Mouse (Mus musculus): ENCODE data around the gene Amot. TPM values are rescaled to one million over a fixed set of nuclear protein-coding genes. Genes with fewer than 3 reads are reported as not detected.

Gene Amot
- 8.4 and 22.6 TPM in 2 replicates for polyA plus RNA-seq (2012; rRNA removed; ENCODE audit: low replicate concordance)

DNA sequence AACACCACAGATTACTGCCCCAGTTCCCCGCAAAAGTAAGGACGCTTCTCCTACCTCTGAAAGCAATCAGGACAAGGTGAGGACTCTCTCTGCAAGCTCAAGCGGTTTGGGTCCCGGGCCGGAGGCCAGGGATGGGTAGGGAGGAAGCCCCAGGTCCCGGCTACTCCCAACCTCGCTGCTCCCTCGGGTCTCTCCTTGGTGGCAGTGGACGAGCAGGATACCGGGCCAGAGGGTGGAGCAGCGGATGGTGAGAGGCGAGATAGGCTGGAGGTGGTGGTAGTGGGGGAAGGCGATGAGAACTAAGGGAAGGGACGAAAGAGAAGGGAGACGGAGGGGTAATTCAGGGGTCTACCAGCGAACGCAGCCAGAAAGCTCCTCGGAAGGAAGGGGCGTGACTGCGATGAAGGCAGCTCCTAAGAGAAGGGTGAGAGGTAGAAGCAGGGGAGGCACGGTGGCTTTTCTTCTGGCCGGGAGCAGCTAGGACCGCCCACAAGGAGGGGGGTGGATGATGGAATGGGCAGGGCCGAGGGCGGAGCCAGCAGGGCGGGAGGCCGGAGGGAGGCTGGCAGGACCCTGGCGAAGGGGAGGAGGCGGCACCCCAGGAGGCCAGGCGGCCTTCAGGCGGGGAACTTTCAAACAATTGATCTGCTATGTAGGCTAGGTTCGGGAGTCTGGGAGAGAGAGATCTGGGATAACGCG, at the start of gene Amot:
TSS of gene Amot (minus strand) at position 465 of the 699 bp plus-strand sequence.

Other genes with a start within 250 kb of the Amot start
- 1.1 TPM in 1 of 2 replicates, not detected in the other for gene Lhfpl1, start 156.1 kb downstream of the Amot start, polyA plus RNA-seq (2012; rRNA removed; ENCODE audit: low replicate concordance)

All from mammary gland, adult 2 months (tissue).